Mouse (Mus musculus) forebrain, embryonic 11.5 days (tissue): ENCODE results near the gene Lrrc56. TPM values are rescaled to one million over a fixed set of nuclear protein-coding genes. Genes with fewer than 3 reads are reported as not detected.

Experiments used
- ATAC-seq: fragments of 200-750 bp; cut with Nextera tagmentation; replicated peaks from 2 replicates; pipeline ENCODE4 v1.8.0; 2017; ENCODE audit warnings: moderate TSS enrichment; ENCODE audit not compliant: low FRiP score
- DNase-seq: peaks from one replicate; pipeline ENCODE4 v3.0.0-alpha.2; 2017; ENCODE audit warnings: low spot score
- H3K27ac ChIP-seq: fragments of 300-500 bp; sonication (generic); 2 replicates; pipeline ENCODE4 v1.5.1; 2014; ENCODE audit warnings: low read depth, low read length
- H3K27me3 ChIP-seq: fragments of 300-500 bp; sonication (generic); 2 replicates; pipeline ENCODE4 v1.6.1; 2014; ENCODE audit warnings: mild to moderate bottlenecking, low read length, mixed read lengths; ENCODE audit not compliant: control insufficient read depth, insufficient read depth
- H3K36me3 ChIP-seq: fragments of 300-500 bp; sonication (generic); 2 replicates; pipeline ENCODE4 v1.6.1; 2014; ENCODE audit warnings: mild to moderate bottlenecking, low read length, moderate library complexity, mixed read lengths; ENCODE audit not compliant: control insufficient read depth, insufficient read depth
- H3K4me1 ChIP-seq: fragments of 300-500 bp; sonication (generic); replicated peaks from 2 replicates; pipeline ENCODE4 v1.6.1; 2014; ENCODE audit warnings: low read length, mixed read lengths; ENCODE audit not compliant: control insufficient read depth, insufficient read depth
- H3K4me2 ChIP-seq: fragments of 300-500 bp; sonication (generic); 2 replicates; pipeline ENCODE4 v1.6.1; 2014; ENCODE audit warnings: low read depth, mild to moderate bottlenecking, low read length, moderate library complexity, mixed read lengths; ENCODE audit not compliant: severe bottlenecking
- H3K4me3 ChIP-seq: fragments of 300-500 bp; sonication (generic); 2 replicates; pipeline ENCODE4 v1.5.1; 2014; ENCODE audit warnings: low read depth, low read length
- H3K9ac ChIP-seq: fragments of 300-500 bp; sonication (generic); 2 replicates; pipeline ENCODE4 v1.6.1; 2014; ENCODE audit warnings: low read length
- H3K9me3 ChIP-seq: fragments of 300-500 bp; sonication (generic); 2 replicates; pipeline ENCODE4 v1.6.1; 2016; ENCODE audit warnings: low read length, mixed read lengths; ENCODE audit not compliant: control insufficient read depth
- WGBS: fragments of 180-500 bp; shearing (Covaris S2); extraction: QIAGEN DNeasy Blood & Tissue Kit; methylation state at CpG from one replicate; pipeline ENCODE4 v1.1.7; 2014; 5-methylcytosine and 5-hydroxymethylcytosine counted together
- polyA plus RNA-seq: library from polyadenylated mRNA; unstranded; fragments of >200 nt; fragmentation: Nextera tagmentation; extraction: Ambion mirVana; gene quantifications from 2 replicates; pipeline ENCODE4 v1.2.1, GENCODE M21; 2014

The Lrrc56 gene
- polyA plus RNA-seq, 1 experiment from 2014 or later, result 14.0 TPM

DNA sequence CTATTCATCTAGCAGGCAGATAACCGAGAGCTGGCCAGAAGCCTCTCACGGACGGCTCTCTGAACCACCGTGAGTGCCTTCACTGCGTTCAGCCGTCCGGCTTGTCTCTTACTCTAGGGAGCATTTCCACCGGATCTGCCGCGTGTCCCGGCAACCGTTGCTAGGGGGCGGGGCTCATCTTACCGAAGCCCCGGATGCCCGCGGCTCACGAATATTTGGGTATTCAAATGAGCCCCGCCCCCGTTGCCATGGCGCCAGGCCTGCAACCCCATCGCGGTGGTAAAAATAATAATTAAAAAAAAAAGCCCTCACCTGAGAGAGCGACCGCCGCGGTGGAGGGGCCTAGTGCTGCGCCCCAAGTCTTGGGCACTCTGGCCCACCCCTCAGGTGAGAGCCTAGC lies 873 bp downstream of the Lrrc56 start:
- ATAC-seq, result peak; percentile 43
- Histone ChIP-seq H3K9ac (peak overlapping the region; percentile 55), H3K4me2 (peak overlapping the region; percentile 97), H3K27ac (peak overlapping the region; percentile 64), H3K9me3 (no peaks in the 10 kb centered on the region), H3K36me3 (0 out of 2 replicates have a peak, but pooled peaks cover 1% of the 10 kb centered on the region), H3K4me1 (peaks cover 10% of the 10 kb centered on the region), H3K4me3 (peak overlapping the region; percentile 85), H3K27me3 (no peaks in the 10 kb centered on the region)
- DNase-seq, result peak; percentile 98
- under 1% methylated on average over 28 of the region's 28 CpGs for WGBS

DNA sequence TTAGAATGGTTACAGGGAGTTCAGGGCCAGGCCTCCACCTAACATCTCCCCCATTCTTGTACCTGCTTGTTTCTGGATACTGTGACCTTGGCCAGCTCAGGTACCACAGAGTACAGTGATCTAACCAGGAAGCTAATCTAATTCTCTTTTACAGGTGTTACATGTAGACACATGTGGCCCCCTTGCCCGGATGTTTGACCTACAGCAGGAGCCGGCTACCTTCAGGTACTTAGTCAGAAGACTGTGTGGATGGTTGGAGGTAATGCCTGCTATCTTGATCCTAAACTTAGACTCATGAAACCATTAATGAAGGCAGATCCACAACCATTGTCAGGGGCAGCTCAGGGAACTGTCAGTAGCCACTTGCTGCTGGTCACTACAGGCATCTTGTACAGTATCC lies 1.8 kb downstream of the Lrrc56 start:
- no peak for DNase-seq

DNA sequence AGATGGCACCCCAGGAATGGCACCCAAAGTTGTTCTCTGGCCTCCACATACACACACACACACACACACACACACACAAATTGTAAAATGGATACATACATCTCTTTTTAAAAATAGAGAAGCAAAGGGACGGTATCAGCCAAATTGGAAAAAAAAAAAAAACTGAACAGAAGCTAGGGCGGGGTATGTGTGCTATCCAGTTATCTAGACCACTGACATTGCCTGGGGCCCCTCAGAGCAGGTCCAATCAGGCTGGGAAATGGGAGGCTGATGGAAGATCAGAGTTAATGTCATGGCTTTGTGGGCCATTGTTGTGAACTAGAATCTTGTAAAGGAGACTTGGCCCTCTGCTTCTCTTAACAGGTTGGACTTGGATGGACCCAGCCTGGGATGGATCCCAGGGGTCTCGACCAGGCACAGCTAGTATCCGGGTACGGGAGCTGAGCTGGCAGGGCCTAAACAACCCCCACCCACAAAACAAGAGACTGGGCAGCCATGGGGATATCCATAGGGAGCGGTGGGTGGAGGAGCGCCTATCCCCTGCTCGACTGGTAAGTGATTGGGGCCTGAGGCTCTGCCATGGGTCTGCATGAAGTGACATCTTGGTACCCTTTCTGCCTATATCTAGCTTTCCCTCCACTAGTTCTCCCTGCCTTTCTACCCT lies 2.8 kb downstream of the Lrrc56 start:
- Histone ChIP-seq H3K4me3 (no peak overlapping the region), H3K9ac (no peak overlapping the region), H3K27me3 (no peaks in the 10 kb centered on the region), H3K4me2 (no peak overlapping the region), H3K9me3 (no peaks in the 10 kb centered on the region), H3K4me1 (peaks cover 10% of the 10 kb centered on the region), H3K27ac (no peak overlapping the region), H3K36me3 (no peaks in the 10 kb centered on the region)
- no peak for DNase-seq
- no peak for ATAC-seq
- WGBS, result 89% methylated on average over 8 of the region's 8 CpGs

More for the DNA sequence above, 1.8 kb downstream of the Lrrc56 start:
- no peak for ATAC-seq
- no peak overlapping the region for H3K4me2 ChIP-seq
- H3K27me3 ChIP-seq, result no peaks in the 10 kb centered on the region
- H3K36me3 ChIP-seq, result no peaks in the 10 kb centered on the region
- no peaks in the 10 kb centered on the region for H3K9me3 ChIP-seq
- H3K4me1 ChIP-seq, result peaks cover 10% of the 10 kb centered on the region
- no peak overlapping the region for H3K9ac ChIP-seq
- H3K4me3 ChIP-seq, result no peak overlapping the region
- H3K27ac ChIP-seq, result no peak overlapping the region
- 96% methylated on average over 2 of the region's 2 CpGs for WGBS

DNA sequence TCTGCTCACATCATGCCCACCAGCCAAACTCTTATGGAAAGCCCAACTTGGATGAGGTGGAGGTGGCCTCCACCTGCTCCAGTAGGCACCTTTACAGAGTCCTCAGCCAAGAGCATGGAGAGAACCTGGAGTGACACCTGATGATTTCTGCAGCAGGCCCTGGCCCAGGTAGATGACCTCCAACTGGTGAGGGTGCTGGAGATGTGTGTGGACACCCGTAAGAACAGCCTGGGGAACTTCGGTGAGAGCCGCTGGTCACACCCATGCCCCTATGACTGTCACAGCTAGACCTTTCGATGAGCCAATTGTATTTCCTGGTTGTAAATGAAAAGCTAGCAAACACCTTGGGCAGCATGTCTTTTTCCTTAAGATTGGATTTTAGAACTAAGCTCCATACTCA lies 4.2 kb downstream of the Lrrc56 start:
- Histone ChIP-seq H3K4me1 (peaks cover under 1% of the 10 kb centered on the region), H3K27me3 (no peaks in the 10 kb centered on the region), H3K4me3 (no peak overlapping the region), H3K4me2 (no peak overlapping the region), H3K36me3 (no peaks in the 10 kb centered on the region), H3K9ac (no peak overlapping the region), H3K9me3 (no peaks in the 10 kb centered on the region), H3K27ac (no peak overlapping the region)
- DNase-seq (no peak), ATAC-seq (no peak)
- 94% methylated on average over 4 of the region's 4 CpGs for WGBS

DNA sequence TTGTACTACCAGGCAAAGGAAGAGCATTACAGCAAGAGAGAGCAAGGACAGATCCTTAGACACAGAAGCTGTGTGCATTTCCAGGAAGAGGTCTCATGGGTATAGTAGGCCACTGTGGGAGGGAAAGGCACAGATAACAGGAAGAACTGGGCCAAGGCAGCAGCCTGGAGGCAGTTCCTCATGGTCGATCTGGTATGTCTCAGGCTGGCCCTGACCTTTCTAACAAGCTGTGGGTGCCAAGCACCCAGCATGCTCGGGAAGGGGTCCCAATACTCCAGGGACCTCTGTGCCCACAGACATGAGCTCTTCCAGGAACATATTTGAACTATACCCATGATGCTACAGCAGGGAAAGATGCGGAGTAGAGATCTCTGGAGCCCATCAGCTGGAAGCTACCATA lies 10.6 kb downstream of the Lrrc56 start:
- no peaks in the 10 kb centered on the region for H3K36me3 ChIP-seq
- no peak overlapping the region for H3K27ac ChIP-seq
- ATAC-seq, result no peak
- H3K4me1 ChIP-seq, result no peaks in the 10 kb centered on the region
- no peak for DNase-seq
- no peaks in the 10 kb centered on the region for H3K27me3 ChIP-seq
- no peaks in the 10 kb centered on the region for H3K9me3 ChIP-seq
- WGBS, result 81% methylated on average over 3 of the region's 3 CpGs
- H3K9ac ChIP-seq, result no peak overlapping the region
- no peak overlapping the region for H3K4me2 ChIP-seq
- H3K4me3 ChIP-seq, result no peak overlapping the region

DNA sequence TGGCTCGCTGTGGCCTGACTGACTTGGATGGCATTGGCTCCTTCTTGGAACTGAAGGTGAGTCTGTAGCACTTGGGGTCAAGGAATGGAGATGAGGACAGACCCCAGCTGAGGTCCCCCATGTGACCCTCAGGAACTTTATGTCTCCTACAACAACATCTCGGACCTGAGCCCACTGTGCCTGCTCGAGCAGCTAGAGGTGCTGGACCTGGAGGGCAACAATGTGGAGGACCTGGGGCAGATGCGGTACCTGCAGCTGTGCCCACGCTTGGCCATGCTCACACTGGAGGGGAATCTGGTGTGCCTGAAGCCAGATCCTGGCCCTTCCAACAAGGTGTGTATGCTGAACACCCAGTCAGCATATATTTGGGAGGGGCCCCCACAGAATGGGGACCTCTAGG lies 11.5 kb downstream of the Lrrc56 start:
- no peak for ATAC-seq
- no peak for DNase-seq
- Histone ChIP-seq H3K27ac (no peak overlapping the region), H3K4me2 (no peak overlapping the region), H3K4me3 (no peak overlapping the region), H3K27me3 (no peaks in the 10 kb centered on the region), H3K36me3 (no peaks in the 10 kb centered on the region), H3K4me1 (no peaks in the 10 kb centered on the region), H3K9ac (no peak overlapping the region), H3K9me3 (no peaks in the 10 kb centered on the region)
- 85% methylated on average over 5 of the region's 5 CpGs for WGBS

DNA sequence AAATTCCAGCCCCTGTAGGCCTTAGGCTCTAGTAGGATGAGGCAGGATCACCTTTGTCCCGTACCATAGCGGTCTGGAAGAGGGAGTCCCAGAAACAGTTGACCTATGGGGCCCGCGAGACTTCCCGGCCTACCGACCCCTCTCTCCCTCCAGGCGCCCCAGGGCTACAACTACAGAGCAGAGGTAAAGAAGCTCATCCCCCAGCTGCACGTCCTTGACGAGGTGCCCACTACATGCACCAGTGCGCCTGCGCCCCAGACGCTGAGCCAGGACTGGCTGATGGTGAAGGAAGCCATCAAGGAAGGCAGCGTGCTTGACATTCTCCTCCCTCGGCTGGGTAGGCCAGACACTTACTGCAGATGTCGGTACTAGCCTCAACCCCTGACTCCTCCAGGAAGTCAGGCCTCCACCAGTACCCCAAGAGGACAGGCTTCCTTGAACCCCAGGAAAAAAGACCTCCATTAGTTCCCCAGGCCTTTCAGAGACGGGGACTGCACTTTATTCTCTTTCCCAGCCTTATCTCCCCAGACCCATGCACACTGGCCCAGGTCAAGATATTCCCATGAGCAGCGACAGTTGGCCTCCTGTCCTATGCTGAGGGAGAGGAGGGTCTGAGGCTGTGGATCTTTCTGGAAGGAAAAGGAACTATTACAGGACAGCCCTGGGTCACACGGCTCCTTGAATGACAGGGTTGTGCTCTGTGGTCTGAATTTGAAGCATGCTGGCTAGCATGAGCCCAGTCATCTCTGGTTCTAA lies 12.4 kb downstream of the Lrrc56 start:
- no peak overlapping the region for H3K9ac ChIP-seq
- no peaks in the 10 kb centered on the region for H3K27me3 ChIP-seq
- WGBS, result 91% methylated on average over 18 of the region's 18 CpGs
- DNase-seq, result no peak
- no peaks in the 10 kb centered on the region for H3K9me3 ChIP-seq
- H3K36me3 ChIP-seq, result no peaks in the 10 kb centered on the region
- H3K4me2 ChIP-seq, result no peak overlapping the region
- H3K27ac ChIP-seq, result no peak overlapping the region
- H3K4me3 ChIP-seq, result no peak overlapping the region
- no peaks in the 10 kb centered on the region for H3K4me1 ChIP-seq
- no peak for ATAC-seq

DNA sequence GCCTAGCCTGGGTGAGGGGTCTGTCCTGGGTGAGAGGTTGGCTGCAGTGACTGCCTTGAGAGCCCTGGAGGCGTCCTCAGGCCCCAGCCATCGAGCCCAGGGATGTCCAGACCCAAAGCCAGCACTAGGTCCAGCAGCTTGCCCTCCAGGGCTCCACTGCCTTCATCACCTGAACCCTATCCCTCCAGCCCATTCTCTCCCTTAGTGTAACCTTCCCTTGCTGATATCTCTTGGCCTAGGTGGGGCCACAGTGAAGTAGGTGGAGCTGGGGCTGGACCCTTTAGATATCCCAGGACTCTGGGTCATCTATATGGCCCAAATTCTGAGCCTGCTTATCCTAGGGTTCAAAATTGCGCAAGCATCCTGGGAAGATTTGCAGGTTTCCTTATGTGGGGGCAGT lies 15.6 kb downstream of the Lrrc56 start:
- Histone ChIP-seq H3K27me3 (no peaks in the 10 kb centered on the region), H3K4me2 (no peak overlapping the region), H3K9me3 (no peaks in the 10 kb centered on the region), H3K9ac (no peak overlapping the region), H3K36me3 (no peaks in the 10 kb centered on the region), H3K4me1 (peaks cover 4% of the 10 kb centered on the region; the same call in 1 of the 2 replicates), H3K4me3 (no peak overlapping the region), H3K27ac (no peak overlapping the region)
- WGBS, result 73% methylated on average over 3 of the region's 3 CpGs
- DNase-seq (no peak), ATAC-seq (no peak)

DNA sequence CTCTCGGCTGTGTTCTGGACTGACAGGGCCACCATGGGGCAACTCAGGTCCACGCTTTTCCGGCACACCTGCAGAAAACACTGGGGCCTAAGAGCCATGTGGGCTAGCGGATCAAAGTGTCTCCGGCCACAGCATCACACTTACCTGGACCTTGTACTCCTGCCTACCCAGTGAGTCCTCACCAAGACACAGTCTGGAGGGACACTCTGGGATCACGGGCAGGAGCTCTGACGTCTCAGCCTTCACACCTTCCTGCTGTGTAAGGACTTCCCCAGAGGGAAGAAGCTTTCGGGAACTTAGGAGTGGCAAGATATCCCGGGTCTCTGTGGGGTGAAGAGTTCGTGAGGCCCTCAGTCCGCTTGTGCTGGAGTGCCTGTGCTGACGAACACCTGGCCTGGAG lies 16.2 kb downstream of the Lrrc56 start:
- WGBS, result 90% methylated on average over 12 of the region's 12 CpGs
- Histone ChIP-seq H3K27me3 (no peaks in the 10 kb centered on the region), H3K9me3 (no peaks in the 10 kb centered on the region), H3K27ac (no peak overlapping the region), H3K9ac (no peak overlapping the region), H3K4me2 (no peak overlapping the region), H3K4me3 (no peak overlapping the region), H3K4me1 (peaks cover 8% of the 10 kb centered on the region; the same call in 1 of the 2 replicates), H3K36me3 (no peaks in the 10 kb centered on the region)
- ATAC-seq (no peak), DNase-seq (no peak)
